Comparison of ENCODE assay signal across 8 mouse cellular contexts in the genomic region with DNA sequence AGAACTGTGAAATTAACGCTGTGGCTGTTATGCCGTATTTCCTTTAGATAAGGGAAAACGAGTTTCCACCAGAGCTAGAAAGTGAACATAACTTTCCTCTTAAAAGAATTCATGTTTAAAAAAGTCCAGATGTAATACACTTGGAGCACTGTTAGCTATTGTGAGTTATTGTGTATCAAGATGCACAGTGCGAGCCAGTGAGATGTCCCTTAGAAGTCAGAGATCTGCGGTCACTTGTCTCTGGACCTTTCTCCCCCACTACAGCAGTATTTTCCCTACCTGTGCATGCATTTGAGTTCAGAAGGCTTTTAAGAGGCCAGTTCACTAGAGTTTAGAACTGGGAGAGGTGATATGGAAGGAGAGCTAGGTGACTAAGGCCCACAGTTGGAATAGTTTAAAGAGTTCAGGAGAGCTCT. TPM values are rescaled to one million over a fixed set of nuclear protein-coding genes. Genes with fewer than 3 reads are reported as not detected.
A peak's percentile ranks its signal among the peaks of the same experiment; 100 is the strongest.
DNase-seq lines count a peak whose midpoint lies in the region; ATAC-seq lines count a peak whose summit lies in the region.
"Had no signal": no experiment of that assay in that cellular context is flagged by ENCODE, and none has a peak within 500 bp of the region (broad histone marks: within the 10 kb centered on the region; RNA-seq: fewer than 3 reads in every experiment).

No protein-coding gene starts in this region.

- H3K27me3 ChIP-seq in heart, embryonic 14.5 days (ENCODE audit: control insufficient read depth, insufficient read depth, low read length), result no peaks in the 10 kb centered on the region
- H3K27me3 ChIP-seq in midbrain, embryonic 13.5 days, result no peaks in the 10 kb centered on the region

- ATAC-seq in heart, embryonic 14.5 days (ENCODE audit: insufficient number of reproducible peaks, insufficient read depth, low FRiP score, low read depth), result no peak
- no peak for ATAC-seq in midbrain, embryonic 13.5 days

- peak overlapping the region; percentile 53 to 74 for H3K4me3 ChIP-seq in heart, embryonic 14.5 days (ENCODE audit: control insufficient read depth in 1 of 2, insufficient read depth in 1 of 2, low read depth in 1 of 2, low read length in 2 of 2)
- H3K4me3 ChIP-seq in midbrain, embryonic 13.5 days (replicated peaks), result peak overlapping the region; percentile 44

- DNase-seq in spleen, postnatal 10 days (ENCODE audit: low spot score in 2 of 2), result peak; percentile 16 to 26
- no peak for DNase-seq in spleen, postnatal 14 days (ENCODE audit: low spot score in 2 of 2)
- DNase-seq in cerebellum, postnatal 14 days, result peak; percentile 13 to 27
- peak; percentile 13 for DNase-seq in kidney, postnatal 10 days
- DNase-seq in frontal cortex, postnatal 10 days (ENCODE audit: low spot score in 2 of 2), result no peak

- H3K36me3 ChIP-seq in heart, embryonic 14.5 days (ENCODE audit: control insufficient read depth, insufficient read depth, low read length), result no peaks in the 10 kb centered on the region
- H3K36me3 ChIP-seq in midbrain, embryonic 13.5 days, result no peaks in the 10 kb centered on the region

- WGBS in heart, embryonic 14.5 days, result 41% methylated on average over 5 of the region's 5 CpGs
- 66% methylated on average over 5 of the region's 5 CpGs for WGBS in midbrain, embryonic 13.5 days

- H3K27ac ChIP-seq in heart, embryonic 14.5 days (replicated peaks in 1 of 2; ENCODE audit: control insufficient read depth in 1 of 2, insufficient read depth in 1 of 2, low read depth in 2 of 2, low read length in 2 of 2), result peak overlapping the region; percentile 96 to 99
- peak overlapping the region; percentile 91 for H3K27ac ChIP-seq in midbrain, embryonic 13.5 days

- H3K4me1 ChIP-seq in heart, embryonic 14.5 days (ENCODE audit: control insufficient read depth in 2 of 2, insufficient read depth in 2 of 2, low read length in 2 of 2), result peaks cover 0 to 12% of the 10 kb centered on the region in 2 experiments; a peak in 3 of 4 replicates
- H3K4me1 ChIP-seq in midbrain, embryonic 13.5 days (replicated peaks), result peaks cover 14% of the 10 kb centered on the region

- peak overlapping the region; percentile 72 for H3K4me2 ChIP-seq in heart, embryonic 14.5 days (ENCODE audit: low read length)
- H3K4me2 ChIP-seq in midbrain, embryonic 13.5 days (replicated peaks), result peak overlapping the region; percentile 59

- H3K9ac ChIP-seq in heart, embryonic 14.5 days (ENCODE audit: low read length), result peak overlapping the region; percentile 78
- peak overlapping the region; percentile 69 for H3K9ac ChIP-seq in midbrain, embryonic 13.5 days (replicated peaks)

- no peaks in the 10 kb centered on the region for H3K9me3 ChIP-seq in heart, embryonic 14.5 days (ENCODE audit: control insufficient read depth, low read length)
- no peaks in the 10 kb centered on the region for H3K9me3 ChIP-seq in midbrain, embryonic 13.5 days

RNA-seq across cellular contexts. Expression of gene Gm42906, which starts 58.6 kb away (rescaled TPM):
- 0.74 TPM in 1 of 2 replicates, not detected in the other for polyA plus RNA-seq in heart, embryonic 14.5 days (2014; fragmentation: Nextera tagmentation; extraction: Ambion mirVana)
- polyA plus RNA-seq in midbrain, embryonic 13.5 days (2015; fragmentation: Nextera tagmentation; extraction: Ambion mirVana), result not detected in 2 replicates
- polyA plus RNA-seq: gonadal fat pad, adult 2 months had no signal

Comparison
In these comparisons a context has a peak if more than half of its experiments do, and no peak if none do; other contexts are left out.
1. DNase-seq: peak in spleen, postnatal 10 days (2 of 2), cerebellum, postnatal 14 days (2 of 2) and kidney, postnatal 10 days (single experiment); none in spleen, postnatal 14 days (0 of 2) and frontal cortex, postnatal 10 days (0 of 2).